Mouse (Mus musculus): Measurements from ENCODE around the gene Dnajc11. TPM values are rescaled to one million over a fixed set of nuclear protein-coding genes. Genes with fewer than 3 reads are reported as not detected.

Gene Dnajc11
- polyA plus RNA-seq, 1 experiment from 2014 or later: 85.8 TPM

DNA sequence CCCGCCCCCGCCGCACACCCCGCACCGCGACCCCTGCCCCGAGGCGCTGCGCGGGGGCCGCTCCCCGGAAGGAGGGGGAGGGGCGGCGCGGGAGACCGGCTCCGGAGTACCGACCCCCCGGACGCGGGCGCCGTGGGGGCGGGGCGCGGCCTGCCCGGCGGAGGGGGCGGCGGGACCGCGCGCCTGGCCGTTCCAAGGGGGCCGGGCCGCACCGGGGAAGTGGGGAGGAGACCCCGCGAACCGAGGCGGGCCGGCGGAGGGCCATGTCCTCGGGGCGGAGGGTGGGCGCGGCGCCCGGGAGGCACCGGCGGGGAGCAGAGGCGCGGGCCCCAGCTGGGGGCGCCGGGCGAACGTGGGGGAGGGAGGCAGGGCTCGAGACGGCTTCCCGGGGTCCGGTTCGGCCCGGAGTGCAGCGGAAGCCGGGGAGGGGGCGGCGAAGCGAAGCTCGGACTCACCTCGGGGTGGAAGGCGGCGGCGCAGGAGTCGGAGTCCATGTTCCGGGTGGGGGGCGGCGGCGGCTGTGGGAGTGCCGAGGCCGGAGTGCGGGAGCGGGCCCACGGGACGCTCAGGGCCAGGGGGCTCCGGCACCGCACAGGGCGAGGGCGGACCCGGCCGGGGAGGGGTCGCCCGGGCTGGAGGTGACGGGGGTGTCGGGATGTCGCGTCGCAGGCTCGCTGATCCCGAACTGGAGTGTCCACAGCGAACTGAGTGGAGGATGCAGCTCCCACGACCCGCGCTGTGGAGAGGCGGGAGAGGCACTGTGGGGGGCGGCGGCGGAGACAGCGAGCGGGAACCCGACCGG lies 62.1 kb downstream of the Dnajc11 start:
- no peaks in the 10 kb centered on the region for H3K9me3 ChIP-seq
- no peak for DNase-seq (ENCODE audit: low spot score)
- 3% methylated on average over 95 of the region's 111 CpGs for WGBS
- peak overlapping the region; percentile 97 for H3K27ac ChIP-seq
- peaks cover 25% of the 10 kb centered on the region for H3K36me3 ChIP-seq
- H3K4me3 ChIP-seq: peak overlapping the region; percentile 100
- H3K27me3 ChIP-seq (ENCODE audit: insufficient read depth, poor library complexity, severe bottlenecking): no peaks in the 10 kb centered on the region
- H3K4me1 ChIP-seq: peaks cover 24% of the 10 kb centered on the region

DNA sequence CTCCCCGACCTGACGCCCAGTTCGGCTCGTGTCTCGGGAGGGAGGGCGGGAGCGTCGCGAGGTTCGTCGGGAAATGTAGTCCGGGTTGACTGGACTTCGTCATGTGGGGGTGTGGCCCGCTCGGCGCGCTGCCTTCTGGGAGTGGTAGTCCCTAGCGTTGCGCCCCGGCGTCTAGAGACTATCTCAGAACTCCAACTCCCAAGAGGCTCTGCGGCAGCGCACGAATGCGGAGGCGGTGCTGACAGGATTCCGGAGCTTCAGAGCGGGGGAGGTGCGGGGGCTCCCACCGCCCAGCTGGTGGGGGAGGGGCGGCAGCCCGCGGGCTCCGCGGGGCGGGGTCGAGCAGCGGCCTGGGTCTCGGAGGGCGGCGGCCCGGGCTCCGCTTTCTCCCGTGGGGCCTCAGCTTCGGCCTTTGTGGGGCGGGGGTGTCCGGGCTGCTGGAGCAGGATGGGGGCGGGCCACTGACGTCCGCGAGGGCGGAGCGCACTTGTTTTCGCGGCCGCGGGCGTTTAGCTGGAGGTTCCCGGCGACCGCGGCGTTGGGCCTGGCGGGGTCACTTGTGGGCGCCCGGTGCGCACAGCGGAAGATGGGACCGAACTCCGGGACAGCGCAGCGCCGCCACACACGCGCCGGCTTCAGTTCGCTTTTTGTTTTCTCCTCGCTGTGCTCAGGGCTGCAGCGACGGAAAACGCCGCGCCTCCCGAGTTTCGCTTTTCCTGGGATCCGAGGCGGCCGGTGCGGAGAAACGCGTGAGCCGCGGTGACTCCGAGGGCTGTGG lies 62.9 kb downstream of the Dnajc11 start, which contains the start of gene Phf13:
Gene Phf13, minus strand, starts transcription at position 86 of the 778 bp plus-strand sequence.
- peak within 1 kb of the TSS; percentile 97 for H3K27ac ChIP-seq
- H3K36me3 ChIP-seq: peaks cover 17% of the 10 kb centered on the region
- H3K4me1 ChIP-seq: peaks cover 28% of the 10 kb centered on the region
- H3K9me3 ChIP-seq: no peaks in the 10 kb centered on the region
- WGBS: under 1% methylated on average over 83 of the region's 94 CpGs
- H3K27me3 ChIP-seq (ENCODE audit: insufficient read depth, poor library complexity, severe bottlenecking): no peaks in the 10 kb centered on the region
- peak within 1 kb of the TSS; percentile 100 for H3K4me3 ChIP-seq
- peak; percentile 100 for DNase-seq (ENCODE audit: low spot score)

DNA sequence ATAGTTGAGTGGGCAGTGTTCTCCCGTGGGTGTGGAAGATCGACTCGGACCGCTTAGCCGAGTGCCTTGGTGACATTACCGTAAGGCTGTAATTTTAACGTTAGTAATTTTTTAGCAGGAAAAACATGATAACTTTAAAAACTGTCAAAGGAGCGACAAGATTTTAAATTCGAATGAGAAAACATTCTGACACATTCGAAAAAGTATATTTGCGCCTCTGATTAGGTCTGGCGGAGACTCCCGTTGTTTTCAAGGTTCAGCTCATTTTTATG lies 63.4 kb downstream of the Dnajc11 start:
- Histone ChIP-seq H3K36me3 (peaks cover 12% of the 10 kb centered on the region), H3K9me3 (no peaks in the 10 kb centered on the region), H3K27me3 (ENCODE audit: insufficient read depth, poor library complexity, severe bottlenecking) (no peaks in the 10 kb centered on the region), H3K27ac (peak overlapping the region; percentile 97), H3K4me3 (peak overlapping the region; percentile 100), H3K4me1 (peaks cover 28% of the 10 kb centered on the region)
- DNase-seq (ENCODE audit: low spot score): no peak
- WGBS: 4% methylated on average over 13 of the region's 13 CpGs

DNA sequence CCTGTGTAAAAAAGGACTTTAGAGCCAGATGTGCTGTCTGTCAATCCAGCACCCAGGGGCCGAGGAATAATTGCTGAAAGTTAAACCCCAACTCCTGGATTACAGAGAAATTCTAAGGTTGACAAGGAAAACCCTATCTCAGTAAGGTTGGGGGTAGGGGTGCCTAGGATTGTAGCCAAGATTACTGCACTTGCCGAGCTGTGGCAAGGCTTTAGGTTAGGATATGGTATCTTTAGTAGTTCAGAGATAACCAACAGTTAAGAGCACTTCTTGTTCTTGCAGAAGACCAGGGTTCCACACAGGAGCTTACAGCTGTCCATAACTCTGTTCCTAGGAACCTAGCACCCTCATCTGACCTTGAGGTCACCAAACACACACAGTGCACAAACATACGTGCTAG lies 64.2 kb downstream of the Dnajc11 start:
- Histone ChIP-seq H3K4me1 (peaks cover 25% of the 10 kb centered on the region), H3K27ac (no peak overlapping the region), H3K4me3 (peak overlapping the region; percentile 100; the same call in 1 of the 2 replicates), H3K27me3 (ENCODE audit: insufficient read depth, poor library complexity, severe bottlenecking) (no peaks in the 10 kb centered on the region), H3K36me3 (peaks cover 4% of the 10 kb centered on the region; the same call in 1 of the 2 replicates), H3K9me3 (no peaks in the 10 kb centered on the region)
- 48% methylated on average over 3 of the region's 3 CpGs for WGBS
- no peak for DNase-seq (ENCODE audit: low spot score)

DNA sequence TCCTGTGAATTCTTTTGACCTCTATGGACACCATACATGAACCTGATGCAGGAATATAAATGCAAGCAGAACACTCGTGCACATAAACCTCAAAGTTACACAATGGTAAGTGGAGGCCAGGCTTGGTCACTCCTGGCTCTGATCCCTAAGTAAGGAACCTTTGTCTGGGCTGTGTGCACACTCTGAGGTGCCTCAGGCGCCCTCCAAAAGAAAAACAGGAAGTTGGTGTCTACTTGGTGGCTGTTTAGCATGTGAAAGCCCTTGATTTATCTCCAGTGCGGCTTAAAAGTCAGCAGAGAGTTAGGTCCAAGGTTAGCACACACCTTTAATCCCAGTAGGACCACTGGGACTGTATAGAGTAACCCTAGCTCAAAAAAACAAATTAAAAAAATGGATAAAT lies 66.0 kb downstream of the Dnajc11 start:
- 61% methylated on average over 3 of the region's 3 CpGs for WGBS
- H3K4me1 ChIP-seq: peaks cover 14% of the 10 kb centered on the region; the same call in 1 of the 2 replicates
- DNase-seq (ENCODE audit: low spot score): no peak
- no peak overlapping the region for H3K27ac ChIP-seq
- no peaks in the 10 kb centered on the region for H3K27me3 ChIP-seq (ENCODE audit: insufficient read depth, poor library complexity, severe bottlenecking)
- no peak overlapping the region for H3K4me3 ChIP-seq
- H3K36me3 ChIP-seq: no peaks in the 10 kb centered on the region
- H3K9me3 ChIP-seq: no peaks in the 10 kb centered on the region

DNA sequence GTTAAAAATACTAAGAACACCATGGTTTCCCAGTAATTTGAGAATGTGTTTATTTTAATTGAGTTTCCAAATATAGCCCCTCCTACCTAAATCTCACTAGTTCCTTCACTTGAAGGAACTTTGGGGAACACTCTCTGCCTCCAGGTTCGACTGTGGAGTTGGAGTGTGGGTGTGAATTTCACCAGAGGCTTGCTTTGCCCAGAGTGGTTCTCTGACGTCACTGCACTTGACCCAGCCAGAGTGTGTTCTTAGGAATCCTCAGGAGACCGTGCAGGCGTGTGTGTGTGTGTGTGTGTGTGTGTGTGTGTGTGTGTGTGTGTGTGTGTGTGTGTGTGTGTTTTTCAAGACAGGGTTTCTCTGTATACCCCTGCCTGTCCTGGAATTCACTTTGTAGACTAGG lies 67.4 kb downstream of the Dnajc11 start:
- no peaks in the 10 kb centered on the region for H3K9me3 ChIP-seq
- WGBS: 31% methylated on average over 4 of the region's 4 CpGs
- no peaks in the 10 kb centered on the region for H3K27me3 ChIP-seq (ENCODE audit: insufficient read depth, poor library complexity, severe bottlenecking)
- H3K4me1 ChIP-seq: peaks cover 14% of the 10 kb centered on the region; the same call in 1 of the 2 replicates
- H3K36me3 ChIP-seq: no peaks in the 10 kb centered on the region
- DNase-seq (ENCODE audit: low spot score): no peak
- no peak overlapping the region for H3K27ac ChIP-seq
- H3K4me3 ChIP-seq: no peak overlapping the region

DNA sequence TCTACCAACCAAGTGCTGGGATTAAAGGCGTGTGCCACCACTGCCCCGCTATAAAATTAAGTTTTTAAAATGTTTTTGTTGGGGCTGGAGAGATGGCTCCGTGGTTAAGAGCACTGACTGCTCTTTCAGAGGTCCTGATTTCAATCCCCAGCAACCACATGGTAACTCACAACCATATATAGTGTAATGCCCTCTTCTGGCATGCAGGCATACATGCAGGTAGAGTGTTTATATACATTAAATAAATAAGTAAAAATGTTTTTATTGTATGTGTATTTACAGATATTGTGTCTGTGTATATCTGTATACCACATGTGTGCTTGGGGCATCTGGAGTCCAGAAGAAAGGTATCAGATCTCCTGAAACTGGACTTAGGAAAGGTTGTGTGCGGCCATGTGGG lies 67.8 kb downstream of the Dnajc11 start:
- 68% methylated on average over 4 of the region's 4 CpGs for WGBS
- no peaks in the 10 kb centered on the region for H3K27me3 ChIP-seq (ENCODE audit: insufficient read depth, poor library complexity, severe bottlenecking)
- no peaks in the 10 kb centered on the region for H3K9me3 ChIP-seq
- H3K36me3 ChIP-seq: no peaks in the 10 kb centered on the region
- no peak for DNase-seq (ENCODE audit: low spot score)
- peaks cover 14% of the 10 kb centered on the region; the same call in 1 of the 2 replicates for H3K4me1 ChIP-seq
- H3K27ac ChIP-seq: no peak overlapping the region
- no peak overlapping the region for H3K4me3 ChIP-seq

DNA sequence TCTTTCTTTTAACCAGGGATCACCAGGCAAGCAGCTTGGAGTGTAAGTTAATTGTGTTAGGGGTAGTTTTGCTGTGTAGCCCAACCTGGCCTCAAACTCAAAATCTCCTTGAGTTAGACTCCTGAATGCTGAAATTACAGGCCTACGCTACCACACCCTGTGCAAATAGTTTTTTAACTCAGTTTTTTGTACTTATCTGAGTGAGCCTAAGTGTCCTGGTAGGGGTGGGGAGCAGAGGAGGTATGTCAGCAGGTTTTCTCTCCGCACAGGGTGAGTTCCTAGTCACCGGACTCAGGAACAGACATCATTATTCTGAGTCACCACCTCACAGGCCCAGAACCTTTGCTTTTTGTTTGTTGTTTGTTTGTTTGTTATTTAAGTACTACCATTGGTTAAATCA lies 68.6 kb downstream of the Dnajc11 start:
- H3K36me3 ChIP-seq: no peaks in the 10 kb centered on the region
- H3K4me3 ChIP-seq: no peak overlapping the region
- H3K4me1 ChIP-seq: peaks cover 20% of the 10 kb centered on the region
- no peak overlapping the region for H3K27ac ChIP-seq
- no peaks in the 10 kb centered on the region for H3K9me3 ChIP-seq
- no peak for DNase-seq (ENCODE audit: low spot score)
- 87% methylated on average over 3 of the region's 3 CpGs for WGBS
- H3K27me3 ChIP-seq (ENCODE audit: insufficient read depth, poor library complexity, severe bottlenecking): no peaks in the 10 kb centered on the region

DNA sequence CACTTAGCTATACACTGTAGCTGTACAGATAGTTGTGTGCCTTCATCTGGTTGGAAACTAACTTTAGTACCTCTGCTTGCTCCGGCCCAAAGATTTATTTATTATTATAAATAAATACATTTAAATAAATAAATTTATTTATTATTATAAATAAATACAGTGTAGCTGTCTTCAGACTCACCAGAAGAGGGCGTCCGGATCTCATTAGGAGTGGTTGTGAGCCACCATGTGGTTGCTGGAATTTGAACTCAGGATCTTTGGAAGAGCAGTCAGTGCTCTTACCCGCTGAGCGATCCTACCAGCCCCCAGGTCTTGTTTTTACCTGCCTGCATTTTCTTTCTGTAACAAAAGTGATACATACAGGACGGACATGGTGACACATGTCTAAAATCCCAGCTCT lies 72.6 kb downstream of the Dnajc11 start:
- Histone ChIP-seq H3K4me3 (no peak overlapping the region), H3K27me3 (ENCODE audit: insufficient read depth, poor library complexity, severe bottlenecking) (no peaks in the 10 kb centered on the region), H3K4me1 (peaks cover 39% of the 10 kb centered on the region), H3K9me3 (no peaks in the 10 kb centered on the region), H3K27ac (no peak overlapping the region), H3K36me3 (no peaks in the 10 kb centered on the region)
- DNase-seq (ENCODE audit: low spot score): no peak
- WGBS: 68% methylated on average over 6 of the region's 6 CpGs

DNA sequence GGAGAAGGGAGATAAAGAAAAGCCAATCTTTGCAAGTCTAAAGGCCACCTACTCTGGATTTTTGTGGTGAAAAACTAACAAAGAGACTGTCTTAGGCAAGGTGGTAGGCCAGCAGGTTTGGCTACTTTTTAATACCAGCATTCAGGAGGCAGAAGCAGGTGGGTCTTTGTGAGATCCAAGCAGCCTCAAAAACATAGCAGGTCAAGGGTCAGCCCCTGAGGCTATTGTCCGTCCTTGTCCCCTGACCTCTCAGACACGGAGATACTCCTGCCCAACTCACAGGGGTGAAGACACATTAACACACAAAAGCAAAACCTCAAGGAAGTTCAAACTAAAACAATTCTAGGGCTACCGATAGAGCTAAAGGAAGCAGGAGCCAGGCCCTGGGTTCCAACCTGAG lies 73.3 kb downstream of the Dnajc11 start:
- Histone ChIP-seq H3K36me3 (peaks cover 3% of the 10 kb centered on the region; the same call in 1 of the 2 replicates), H3K27me3 (ENCODE audit: insufficient read depth, poor library complexity, severe bottlenecking) (no peaks in the 10 kb centered on the region), H3K27ac (peak overlapping the region; percentile 95), H3K4me3 (peak overlapping the region; percentile 96), H3K4me1 (peaks cover 46% of the 10 kb centered on the region), H3K9me3 (no peaks in the 10 kb centered on the region)
- 38% methylated on average over 3 of the region's 3 CpGs for WGBS
- DNase-seq (ENCODE audit: low spot score): no peak

DNA sequence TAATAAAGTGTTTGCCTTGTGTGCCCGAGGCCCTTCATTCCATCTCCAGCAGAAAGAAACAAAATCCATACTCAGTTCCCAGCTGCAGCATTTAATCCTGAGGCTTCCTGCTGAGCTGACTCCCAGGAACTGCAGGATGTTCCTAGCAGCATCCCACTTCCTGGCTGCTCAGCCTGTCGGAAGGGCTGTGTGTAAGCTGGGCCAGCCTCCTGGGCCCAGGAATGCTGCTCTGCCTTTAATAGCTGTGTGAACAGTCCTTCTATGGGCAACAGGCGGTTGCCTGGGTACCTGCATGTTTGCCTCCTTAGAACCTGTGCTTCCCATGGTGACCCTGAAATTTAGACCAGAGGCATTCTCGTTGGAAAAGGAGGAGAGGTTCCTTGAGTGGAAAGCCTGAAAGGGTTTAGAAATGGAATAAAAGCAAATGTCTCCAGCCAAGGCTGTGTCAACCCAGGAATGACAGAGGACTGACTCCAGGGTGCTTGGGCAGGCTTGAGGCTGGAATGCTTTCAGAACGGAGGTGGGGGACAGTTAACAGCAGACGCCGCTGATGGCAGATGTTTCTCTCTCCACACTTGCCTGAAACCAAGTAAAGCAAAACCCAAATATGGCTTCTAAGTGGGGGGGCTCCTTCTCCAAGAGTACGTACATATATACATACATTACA lies 74.1 kb downstream of the Dnajc11 start:
- DNase-seq (ENCODE audit: low spot score): peak; percentile 92
- no peaks in the 10 kb centered on the region for H3K27me3 ChIP-seq (ENCODE audit: insufficient read depth, poor library complexity, severe bottlenecking)
- WGBS: 7% methylated on average over 8 of the region's 8 CpGs
- H3K9me3 ChIP-seq: no peaks in the 10 kb centered on the region
- H3K4me3 ChIP-seq: peak overlapping the region; percentile 96
- H3K36me3 ChIP-seq: peaks cover 11% of the 10 kb centered on the region
- peak overlapping the region; percentile 95 for H3K27ac ChIP-seq
- H3K4me1 ChIP-seq: peaks cover 54% of the 10 kb centered on the region

DNA sequence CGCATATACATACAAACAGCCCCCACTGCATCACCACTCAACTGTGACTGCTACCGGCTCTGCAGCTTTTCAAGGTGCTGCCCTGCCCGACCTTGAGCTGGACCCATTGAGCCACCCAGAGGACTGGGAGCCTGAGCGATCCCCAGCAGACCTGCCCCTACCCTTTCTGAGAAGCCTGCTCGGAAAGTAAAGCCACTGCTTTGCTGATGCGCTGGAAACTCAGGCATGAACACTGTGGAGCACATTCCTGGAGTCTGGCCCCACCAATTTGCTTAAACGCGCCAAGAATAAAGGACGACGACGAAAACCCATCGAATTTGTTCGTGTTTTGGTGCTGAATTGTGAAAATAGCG lies 74.6 kb downstream of the Dnajc11 start:
- Histone ChIP-seq H3K4me3 (peak overlapping the region; percentile 96), H3K36me3 (peaks cover 16% of the 10 kb centered on the region), H3K27me3 (ENCODE audit: insufficient read depth, poor library complexity, severe bottlenecking) (no peaks in the 10 kb centered on the region), H3K9me3 (no peaks in the 10 kb centered on the region), H3K4me1 (peaks cover 59% of the 10 kb centered on the region), H3K27ac (peak overlapping the region; percentile 95)
- under 1% methylated on average over 14 of the region's 14 CpGs for WGBS
- no peak for DNase-seq (ENCODE audit: low spot score)

DNA sequence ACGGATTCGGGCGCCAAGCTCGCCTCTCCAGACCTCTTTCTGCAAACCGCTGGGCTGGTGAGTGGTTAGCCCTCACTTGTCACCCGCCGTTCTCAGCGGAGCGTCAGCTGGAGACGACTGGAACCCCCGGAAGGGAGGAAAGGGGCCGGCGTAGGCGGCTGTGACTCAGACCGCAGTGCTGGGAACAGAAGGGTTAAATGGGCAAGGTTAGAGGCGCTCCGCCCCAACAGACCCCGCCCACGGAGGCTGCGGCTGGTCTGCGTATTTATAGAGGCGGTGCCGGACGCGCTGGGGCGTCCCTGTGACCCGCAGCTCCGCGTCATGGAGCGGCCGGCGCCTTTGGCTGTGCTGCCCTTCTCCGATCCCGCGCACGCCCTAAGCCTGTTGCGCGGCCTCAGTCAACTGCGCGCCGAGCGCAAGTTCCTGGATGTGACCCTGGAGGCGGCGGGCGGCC lies 75.2 kb downstream of the Dnajc11 start, which contains the start of gene Klhl21:
Gene Klhl21, plus strand, starts transcription at position 182 of the 454 bp plus-strand sequence.
- DNase-seq (ENCODE audit: low spot score): peak; percentile 98
- peaks cover 65% of the 10 kb centered on the region for H3K4me1 ChIP-seq
- H3K4me3 ChIP-seq: peak within 1 kb of the TSS; percentile 96
- H3K9me3 ChIP-seq: no peaks in the 10 kb centered on the region
- no peaks in the 10 kb centered on the region for H3K27me3 ChIP-seq (ENCODE audit: insufficient read depth, poor library complexity, severe bottlenecking)
- H3K27ac ChIP-seq: peak within 1 kb of the TSS; percentile 95
- H3K36me3 ChIP-seq: peaks cover 22% of the 10 kb centered on the region
- WGBS: 1% methylated on average over 45 of the region's 45 CpGs
